Mouse (Mus musculus): ENCODE results near the gene Wnk2.

The Wnk2 gene

GRCm38 (mm10) chr13:49001691-49002090 lies 146.1 kb downstream of the Wnk2 start:
- in situ Hi-C loops (cut with MboI; ENCODE audit: low sequenced_read_pairs): no loop called here

DNA sequence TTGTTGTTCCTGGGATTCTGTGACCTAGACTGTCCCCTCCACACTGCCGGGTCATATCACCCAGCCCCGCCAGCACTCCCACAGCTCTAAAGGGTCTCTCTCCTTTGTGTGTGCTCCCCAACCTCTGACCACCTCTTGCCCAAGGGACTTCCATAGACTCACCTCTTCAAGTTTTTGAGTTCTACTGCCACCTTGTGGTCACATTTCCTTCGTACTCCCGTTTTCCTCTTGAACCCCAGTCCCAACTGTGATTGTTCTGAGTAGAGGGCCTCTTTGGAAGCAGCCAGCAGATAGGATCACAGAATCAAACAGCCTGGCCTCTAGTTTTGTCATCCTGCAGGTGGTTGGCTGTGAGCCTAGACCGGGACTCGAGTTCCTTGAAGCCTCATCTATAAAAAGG lies 149.2 kb downstream of the Wnk2 start:
- in situ Hi-C loops (cut with MboI; ENCODE audit: low sequenced_read_pairs): no loop called here

GRCm38 (mm10) chr13:48996731-48997130 lies 151.1 kb downstream of the Wnk2 start:
- in situ Hi-C loops (cut with MboI; ENCODE audit: low sequenced_read_pairs): no loop called here

DNA sequence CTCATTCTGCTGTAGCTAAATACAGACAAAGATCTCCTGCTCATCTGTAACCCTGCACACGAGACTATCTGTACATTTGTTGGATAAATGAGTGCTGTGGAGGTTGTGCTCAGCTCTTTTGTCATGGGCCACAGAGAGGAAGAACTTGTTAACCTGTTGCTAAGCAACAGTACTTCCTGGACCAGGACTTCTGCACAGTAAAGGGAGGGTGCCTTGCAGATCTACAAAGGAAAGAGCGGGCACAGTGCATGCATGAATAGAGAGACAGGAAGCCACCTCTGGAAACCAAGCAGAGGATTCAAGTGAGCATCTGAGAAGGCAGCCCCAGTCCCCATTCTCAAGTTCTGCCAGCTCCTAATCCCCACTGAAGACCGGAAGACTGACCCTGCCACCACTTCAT lies 152.9 kb downstream of the Wnk2 start:
- in situ Hi-C loops (cut with MboI; ENCODE audit: low sequenced_read_pairs): no loop called here

DNA sequence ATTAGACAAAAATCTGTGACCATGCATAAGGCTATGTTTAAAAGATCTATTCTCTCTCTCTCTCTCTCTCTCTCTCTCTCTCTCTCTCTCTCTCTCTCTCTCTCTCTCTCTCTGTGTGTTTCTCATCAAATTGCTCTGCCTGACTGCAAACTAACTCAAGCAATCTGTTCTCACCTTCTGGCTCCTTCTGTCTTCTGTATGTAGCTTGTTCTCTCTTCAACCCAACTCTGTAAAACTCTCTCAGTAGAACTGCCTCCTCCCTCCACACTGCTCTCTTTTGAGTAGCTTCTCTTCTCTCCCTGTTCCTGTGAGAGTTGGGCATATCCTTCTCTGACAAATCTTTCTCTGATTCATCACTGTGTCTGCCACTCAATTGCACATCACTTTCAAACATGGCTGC lies 154.9 kb downstream of the Wnk2 start:
- in situ Hi-C loops (cut with MboI; ENCODE audit: low sequenced_read_pairs): no loop called here

DNA sequence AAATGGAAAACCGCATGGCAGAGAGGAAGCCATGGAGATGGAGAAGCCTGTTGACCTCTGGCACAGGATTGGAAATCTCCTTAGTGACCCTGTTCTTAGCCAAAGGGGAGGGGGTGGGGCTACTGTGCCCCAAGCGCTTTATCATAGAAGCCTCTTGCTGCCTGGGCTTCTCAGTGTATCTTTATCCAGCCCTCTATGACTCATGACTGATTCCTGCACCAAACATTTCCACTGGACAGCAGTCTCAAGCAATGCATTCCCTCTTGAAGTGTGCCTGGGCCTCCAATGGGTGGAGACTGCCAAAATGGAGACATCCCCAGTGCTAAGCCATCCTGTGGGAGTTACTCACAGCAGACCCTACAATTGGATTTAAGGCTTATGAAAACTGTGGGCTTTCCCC lies 157.7 kb downstream of the Wnk2 start:
- in situ Hi-C loops (cut with MboI; ENCODE audit: low sequenced_read_pairs): no loop called here
